8 mouse cellular contexts compared by ENCODE assay signal in genomic region chr2:57237475-57237919, GRCm38 (mm10). TPM values are rescaled to one million over a fixed set of nuclear protein-coding genes. Genes with fewer than 3 reads are reported as not detected.
DNase-seq lines count a peak whose midpoint lies in the region; ATAC-seq and TF ChIP-seq lines count a peak whose summit lies in the region.

TSS of gene Gpd2 (plus strand) at chr2:57237635.

- H3K27ac ChIP-seq in hindbrain, embryonic 13.5 days = peak within 1 kb of the TSS; percentile 58
- peak within 1 kb of the TSS; percentile 78 for H3K27ac ChIP-seq in liver, embryonic 11.5 days (ENCODE audit: low read depth, low read length)
- H3K27ac ChIP-seq in stomach, embryonic 15.5 days = peak within 1 kb of the TSS; percentile 91

- no peak for DNase-seq in lung, adult 2 months
- DNase-seq in lung, postnatal 36 days = no peak
- DNase-seq in adrenal gland, postnatal 14 days = no peak
- DNase-seq in liver, embryonic 11.5 days (ENCODE audit: low spot score) = no peak
- no peak for DNase-seq in cerebellum, postnatal 36 days

- TF ChIP-seq POLR2A in lung, adult 2 months (IDR thresholded peaks at IDR 0.05; ENCODE audit: borderline replicate concordance, extremely low read depth, low read depth, low read length) = no peak

- peaks cover 25% of the 10 kb centered on the region for H3K27me3 ChIP-seq in hindbrain, embryonic 13.5 days
- no peaks in the 10 kb centered on the region for H3K27me3 ChIP-seq in liver, embryonic 11.5 days (replicated peaks; ENCODE audit: control insufficient read depth, insufficient read depth, low read length)
- H3K27me3 ChIP-seq in stomach, embryonic 15.5 days (replicated peaks) = no peaks in the 10 kb centered on the region

- WGBS in lung, adult 2 months = 9% methylated on average over 20 of the region's 20 CpGs
- WGBS in hindbrain, embryonic 13.5 days = 5% methylated on average over 20 of the region's 20 CpGs
- 9% methylated on average over 20 of the region's 20 CpGs for WGBS in liver, embryonic 11.5 days
- 8% methylated on average over 20 of the region's 20 CpGs for WGBS in stomach, embryonic 15.5 days

- peaks cover 3% of the 10 kb centered on the region; the same call in 1 of the 2 replicates for H3K4me1 ChIP-seq in lung, adult 2 months (ENCODE audit: control insufficient read depth, insufficient read depth, low read length)
- peaks cover 13% of the 10 kb centered on the region for H3K4me1 ChIP-seq in hindbrain, embryonic 13.5 days (replicated peaks)
- peaks cover 6% of the 10 kb centered on the region; the same call in 1 of the 2 replicates for H3K4me1 ChIP-seq in liver, embryonic 11.5 days (replicated peaks; ENCODE audit: control insufficient read depth, insufficient read depth, low read length)
- H3K4me1 ChIP-seq in stomach, embryonic 15.5 days = 0 out of 2 replicates have a peak, but pooled peaks cover 9% of the 10 kb centered on the region

- peak within 1 kb of the TSS; percentile 80 for H3K9ac ChIP-seq in hindbrain, embryonic 13.5 days
- peak within 1 kb of the TSS; percentile 92 for H3K9ac ChIP-seq in liver, embryonic 11.5 days (ENCODE audit: low read depth, low read length)
- peak within 1 kb of the TSS; percentile 80 for H3K9ac ChIP-seq in stomach, embryonic 15.5 days

- TF ChIP-seq CTCF in lung, adult 2 months (IDR thresholded peaks at IDR 0.05; ENCODE audit: insufficient read depth, low read length) = no peak

- peak within 1 kb of the TSS; percentile 97 for H3K4me2 ChIP-seq in hindbrain, embryonic 13.5 days
- H3K4me2 ChIP-seq in liver, embryonic 11.5 days = peak within 1 kb of the TSS; percentile 76
- peak within 1 kb of the TSS; percentile 95 for H3K4me2 ChIP-seq in stomach, embryonic 15.5 days

- H3K36me3 ChIP-seq in hindbrain, embryonic 13.5 days = no peaks in the 10 kb centered on the region
- H3K36me3 ChIP-seq in liver, embryonic 11.5 days (ENCODE audit: control insufficient read depth, insufficient read depth, low read length) = no peaks in the 10 kb centered on the region
- H3K36me3 ChIP-seq in stomach, embryonic 15.5 days = no peaks in the 10 kb centered on the region

- H3K4me3 ChIP-seq in lung, adult 2 months (replicated peaks; ENCODE audit: extremely low read depth, low read depth, low read length) = peak within 1 kb of the TSS; percentile 70
- peak within 1 kb of the TSS; percentile 80 for H3K4me3 ChIP-seq in hindbrain, embryonic 13.5 days
- H3K4me3 ChIP-seq in liver, embryonic 11.5 days (ENCODE audit: low read depth, low read length) = peak within 1 kb of the TSS; percentile 82
- H3K4me3 ChIP-seq in stomach, embryonic 15.5 days (replicated peaks) = peak within 1 kb of the TSS; percentile 75

- peak; percentile 63 for ATAC-seq in frontal cortex, adult (ENCODE audit: low TSS enrichment)
- peak; percentile 78 for ATAC-seq in hindbrain, embryonic 13.5 days (ENCODE audit: low FRiP score)
- peak; percentile 19 for ATAC-seq in liver, embryonic 11.5 days (replicated peaks; ENCODE audit: low FRiP score)
- ATAC-seq in stomach, embryonic 15.5 days (ENCODE audit: insufficient read depth, low FRiP score, low read depth) = 0 out of 2 replicates have a peak, but pooled peaks have one; percentile 1

- no peaks in the 10 kb centered on the region for H3K9me3 ChIP-seq in hindbrain, embryonic 13.5 days
- H3K9me3 ChIP-seq in liver, embryonic 11.5 days (ENCODE audit: control insufficient read depth, low read length) = no peaks in the 10 kb centered on the region
- no peaks in the 10 kb centered on the region for H3K9me3 ChIP-seq in stomach, embryonic 15.5 days

RNA-seq across cellular contexts. Expression of gene Gpd2, which starts in this region (rescaled TPM):
- 5.9 and 11.4 TPM in 2 replicates for polyA plus RNA-seq in lung, adult 2 months (2012; rRNA removed)
- 220 and 223 TPM in 2 replicates for total RNA-seq in adrenal gland, postnatal 14 days (2021)
- polyA plus RNA-seq in hindbrain, embryonic 13.5 days (2015; fragmentation: Nextera tagmentation; extraction: Ambion mirVana) = 15.3 and 16.5 TPM in 2 replicates
- polyA plus RNA-seq in liver, embryonic 11.5 days (2014; fragmentation: Nextera tagmentation; extraction: Ambion mirVana) = 19.7 and 21.7 TPM in 2 replicates
- 27.5 and 32.7 TPM in 2 replicates for polyA plus RNA-seq in stomach, embryonic 15.5 days (2015; fragmentation: Nextera tagmentation; extraction: Ambion mirVana)

Comparison
In these comparisons a context has a peak if more than half of its experiments do, and no peak if none do; other contexts are left out.
1. ATAC-seq: peak in every context shown above with its lines; median percentile 78 in hindbrain, embryonic 13.5 days; 63 in frontal cortex, adult; 19 in liver, embryonic 11.5 days; 1 in stomach, embryonic 15.5 days.